Mouse (Mus musculus) liver, embryonic 16.5 days (tissue): ENCODE measurements at regions not wholly inside any gene's neighbourhood (a gene's known extent, or its start where the extent isn't known, plus 50 kb on each side); places are given as distances from the start of the nearest gene placed in this dataset.

Experiments used
- ATAC-seq: fragments of 200-750 bp; cut with Nextera tagmentation; 2 replicates; pipeline ENCODE4 v1.8.0; 2017; ENCODE audit warnings: low read depth, mild to moderate bottlenecking, moderate number of reproducible peaks, moderate library complexity
- H3K27ac ChIP-seq: fragments of 300-500 bp; sonication (generic); 2 replicates; pipeline ENCODE4 v1.5.1; 2014; ENCODE audit warnings: mild to moderate bottlenecking, low read length
- H3K27me3 ChIP-seq: fragments of 300-500 bp; sonication (generic); 2 replicates; pipeline ENCODE4 v1.6.1; 2014; ENCODE audit warnings: low read depth, low read length, mixed read lengths; ENCODE audit not compliant: control insufficient read depth, insufficient read depth
- H3K36me3 ChIP-seq: fragments of 300-500 bp; sonication (generic); 2 replicates; pipeline ENCODE4 v1.6.1; 2014; ENCODE audit warnings: mild to moderate bottlenecking; ENCODE audit not compliant: control insufficient read depth, insufficient read depth
- H3K4me1 ChIP-seq: fragments of 300-500 bp; sonication (generic); 2 replicates; pipeline ENCODE4 v1.6.1; 2014; ENCODE audit warnings: low read depth, low read length, mixed read lengths; ENCODE audit not compliant: control insufficient read depth
- H3K4me2 ChIP-seq: fragments of 300-500 bp; sonication (generic); 2 replicates; pipeline ENCODE4 v1.6.1; 2014; ENCODE audit warnings: low read depth, low read length, mixed read lengths
- H3K4me3 ChIP-seq: fragments of 300-500 bp; sonication (generic); 2 replicates; pipeline ENCODE4 v1.5.1; 2014; ENCODE audit warnings: low read depth, mild to moderate bottlenecking, low read length
- H3K9ac ChIP-seq: fragments of 300-500 bp; sonication (generic); 2 replicates; pipeline ENCODE4 v1.6.1; 2014; ENCODE audit warnings: low read depth, low read length
- H3K9me3 ChIP-seq: fragments of 300-500 bp; sonication (generic); replicated peaks from 2 replicates; pipeline ENCODE4 v1.6.1; 2016; ENCODE audit warnings: low read length; ENCODE audit not compliant: control insufficient read depth
- WGBS: fragments of 180-500 bp; shearing (Covaris S2); extraction: QIAGEN DNeasy Blood & Tissue Kit; methylation state at CpG from one replicate; pipeline ENCODE4 v1.1.7; 2014; ENCODE audit not compliant: insufficient replicate concordance; 5-methylcytosine and 5-hydroxymethylcytosine counted together

GRCm38 (mm10) chr11:63211501-63211900, 82.7 kb downstream of the Pmp22 start:
- H3K9ac ChIP-seq, result no peak overlapping the region
- H3K36me3 ChIP-seq, result no peaks in the 10 kb centered on the region
- H3K4me2 ChIP-seq, result no peak overlapping the region
- H3K27ac ChIP-seq, result no peak overlapping the region
- WGBS, result 60% methylated on average over 4 of the region's 4 CpGs
- H3K9me3 ChIP-seq, result no peaks in the 10 kb centered on the region
- no peaks in the 10 kb centered on the region for H3K4me1 ChIP-seq
- no peak for ATAC-seq
- no peak overlapping the region for H3K4me3 ChIP-seq
- H3K27me3 ChIP-seq, result no peaks in the 10 kb centered on the region

DNA sequence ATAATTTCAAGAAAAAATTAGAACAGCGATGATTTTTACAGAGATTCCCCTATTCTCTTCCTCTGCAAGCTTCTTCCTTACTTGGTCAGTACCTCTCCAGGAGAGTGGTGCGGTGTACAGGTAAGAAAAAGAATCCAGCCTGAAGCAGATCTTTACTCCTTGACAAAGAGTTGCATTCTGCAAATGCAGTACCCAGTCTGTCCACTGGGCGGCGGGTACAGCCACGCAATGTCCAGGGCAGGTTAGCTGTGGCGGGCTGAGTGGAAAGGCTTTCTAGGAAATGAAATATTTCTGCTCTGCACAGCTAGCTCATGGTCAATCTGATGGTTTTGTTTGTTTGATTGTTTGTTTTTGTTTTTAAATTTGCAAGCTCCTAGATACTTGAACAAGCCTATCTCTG, 84.3 kb downstream of the Pmp22 start:
- H3K4me1 ChIP-seq, result no peaks in the 10 kb centered on the region
- WGBS, result 12% methylated on average over 6 of the region's 6 CpGs
- H3K36me3 ChIP-seq, result no peaks in the 10 kb centered on the region
- H3K27me3 ChIP-seq, result no peaks in the 10 kb centered on the region
- H3K9ac ChIP-seq, result no peak overlapping the region
- no peak overlapping the region for H3K4me3 ChIP-seq
- H3K27ac ChIP-seq, result no peak overlapping the region
- no peaks in the 10 kb centered on the region for H3K9me3 ChIP-seq
- no peak for ATAC-seq
- H3K4me2 ChIP-seq, result no peak overlapping the region

DNA sequence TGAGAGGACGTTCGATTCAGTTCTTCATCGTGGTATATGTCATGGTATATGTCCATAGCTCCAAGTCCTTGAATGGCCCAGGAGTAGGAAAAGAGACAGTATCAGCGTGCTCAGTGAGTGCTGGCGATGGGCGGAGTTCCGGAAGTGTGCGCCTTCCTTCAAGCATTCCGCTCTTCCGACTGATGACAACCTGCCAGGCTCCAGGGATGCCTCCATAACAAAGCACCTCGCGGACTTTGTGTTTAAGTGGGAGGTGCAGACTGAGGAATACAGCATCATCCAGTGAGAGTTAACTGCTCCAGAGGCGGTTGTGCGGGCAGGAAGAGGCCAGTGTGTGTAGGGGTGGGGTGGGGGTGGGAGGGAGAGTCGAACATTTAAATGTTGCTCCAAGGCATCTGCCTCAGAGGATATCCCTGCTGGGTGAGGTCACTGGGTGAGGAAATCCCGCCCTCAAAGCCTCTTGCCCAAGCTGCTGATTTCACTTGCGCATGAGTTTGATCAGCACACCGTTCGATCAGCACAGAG, 85.2 kb downstream of the Pmp22 start:
- no peak overlapping the region for H3K4me3 ChIP-seq
- H3K9ac ChIP-seq, result no peak overlapping the region
- no peaks in the 10 kb centered on the region for H3K36me3 ChIP-seq
- H3K4me1 ChIP-seq, result no peaks in the 10 kb centered on the region
- H3K27ac ChIP-seq, result no peak overlapping the region
- H3K9me3 ChIP-seq, result no peaks in the 10 kb centered on the region
- no peak overlapping the region for H3K4me2 ChIP-seq
- 57% methylated on average over 19 of the region's 19 CpGs for WGBS
- no peaks in the 10 kb centered on the region for H3K27me3 ChIP-seq
- no peak for ATAC-seq

DNA sequence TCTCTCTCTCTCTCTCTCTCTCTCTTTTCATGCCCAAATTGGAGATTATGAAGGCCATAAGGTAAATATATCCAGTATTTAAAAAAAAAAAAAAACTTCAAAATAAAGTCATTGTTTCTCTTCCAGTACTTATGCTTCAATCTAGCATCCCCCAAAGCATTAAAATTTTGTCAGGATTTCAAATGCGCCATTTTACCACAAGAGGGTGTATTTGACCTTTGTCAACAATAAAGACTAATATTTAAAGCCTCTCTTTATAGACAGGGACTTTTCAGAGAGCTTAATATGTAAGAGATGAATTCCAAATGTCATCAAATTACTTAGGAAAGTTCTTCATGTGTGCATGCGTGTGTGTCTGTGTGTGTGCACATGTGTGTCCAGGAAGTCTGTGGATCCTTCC, 87.2 kb downstream of the Pmp22 start:
- H3K36me3 ChIP-seq, result no peaks in the 10 kb centered on the region
- no peaks in the 10 kb centered on the region for H3K27me3 ChIP-seq
- no peak for ATAC-seq
- no peaks in the 10 kb centered on the region for H3K4me1 ChIP-seq
- H3K4me2 ChIP-seq, result no peak overlapping the region
- no peak overlapping the region for H3K9ac ChIP-seq
- H3K27ac ChIP-seq, result no peak overlapping the region
- 60% methylated on average over 2 of the region's 2 CpGs for WGBS
- no peak overlapping the region for H3K4me3 ChIP-seq
- no peaks in the 10 kb centered on the region for H3K9me3 ChIP-seq

GRCm38 (mm10) chr11:63217049-63217448, 88.3 kb downstream of the Pmp22 start:
- no peak overlapping the region for H3K27ac ChIP-seq
- H3K4me1 ChIP-seq, result no peaks in the 10 kb centered on the region
- 51% methylated on average over 3 of the region's 3 CpGs for WGBS
- no peak overlapping the region for H3K4me2 ChIP-seq
- H3K9me3 ChIP-seq, result no peaks in the 10 kb centered on the region
- ATAC-seq, result no peak
- H3K27me3 ChIP-seq, result no peaks in the 10 kb centered on the region
- no peak overlapping the region for H3K9ac ChIP-seq
- H3K36me3 ChIP-seq, result no peaks in the 10 kb centered on the region
- no peak overlapping the region for H3K4me3 ChIP-seq

DNA sequence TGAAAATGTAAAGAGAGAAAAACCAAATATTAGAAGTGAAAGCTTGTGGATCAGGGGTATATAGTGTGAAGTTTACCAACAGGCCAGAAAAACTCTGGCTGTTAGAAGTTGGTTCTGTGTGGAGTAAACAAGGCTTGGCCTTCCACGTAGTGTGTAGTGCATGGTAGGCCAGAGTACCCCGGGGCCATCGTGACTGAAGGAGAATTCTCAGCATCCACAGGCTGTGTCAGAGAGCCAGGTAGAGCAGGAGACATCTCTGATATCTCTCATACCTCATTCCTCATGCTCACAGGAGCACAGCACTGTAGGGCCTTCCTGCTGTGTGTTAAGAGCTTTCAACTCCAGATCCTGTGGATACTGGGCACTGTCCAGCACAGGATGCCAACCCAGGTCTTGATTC, 97.7 kb downstream of the Pmp22 start:
- Histone ChIP-seq H3K4me3 (no peak overlapping the region), H3K9ac (no peak overlapping the region), H3K27me3 (no peaks in the 10 kb centered on the region), H3K4me1 (no peaks in the 10 kb centered on the region), H3K27ac (no peak overlapping the region), H3K4me2 (no peak overlapping the region), H3K9me3 (no peaks in the 10 kb centered on the region), H3K36me3 (no peaks in the 10 kb centered on the region)
- 72% methylated on average over 3 of the region's 3 CpGs for WGBS
- no peak for ATAC-seq

DNA sequence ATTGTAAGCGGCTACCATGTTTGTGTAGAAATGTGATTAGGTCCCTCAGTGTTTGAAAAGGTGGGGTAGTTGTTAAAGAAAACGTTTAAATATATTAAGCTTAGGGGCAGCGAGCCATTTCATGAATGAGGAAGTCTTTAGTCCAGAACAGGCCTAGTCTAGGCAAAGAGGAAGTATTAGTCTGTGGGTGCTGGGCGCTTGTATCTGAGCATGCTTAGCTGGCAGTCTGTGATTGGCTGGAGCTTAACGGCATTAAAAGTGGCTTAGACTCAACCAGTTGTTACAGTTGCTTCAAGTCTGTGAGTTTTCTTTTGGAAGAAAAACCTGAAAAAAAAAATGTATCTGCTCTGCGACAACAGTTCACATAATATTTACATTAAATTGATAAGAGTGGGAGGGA, 102.0 kb downstream of the Pmp22 start:
- WGBS, result 46% methylated on average over 6 of the region's 6 CpGs
- ATAC-seq, result no peak
- no peaks in the 10 kb centered on the region for H3K36me3 ChIP-seq
- H3K9ac ChIP-seq, result no peak overlapping the region
- H3K4me1 ChIP-seq, result no peaks in the 10 kb centered on the region
- no peak overlapping the region for H3K27ac ChIP-seq
- no peak overlapping the region for H3K4me3 ChIP-seq
- no peaks in the 10 kb centered on the region for H3K9me3 ChIP-seq
- no peak overlapping the region for H3K4me2 ChIP-seq
- no peaks in the 10 kb centered on the region for H3K27me3 ChIP-seq

- Histone ChIP-seq H3K4me1 (no peaks in the 10 kb centered on the region), H3K27me3 (no peaks in the 10 kb centered on the region), H3K4me2 (no peak overlapping the region), H3K4me3 (no peak overlapping the region), H3K36me3 (no peaks in the 10 kb centered on the region), H3K27ac (no peak overlapping the region), H3K9me3 (no peaks in the 10 kb centered on the region), H3K9ac (no peak overlapping the region)
- no peak for ATAC-seq
- WGBS, result 59% methylated on average over 13 of the region's 13 CpGs
These were observed 104.6 kb downstream of the Pmp22 start for GRCm38 (mm10) chr11:63233172-63233966.

DNA sequence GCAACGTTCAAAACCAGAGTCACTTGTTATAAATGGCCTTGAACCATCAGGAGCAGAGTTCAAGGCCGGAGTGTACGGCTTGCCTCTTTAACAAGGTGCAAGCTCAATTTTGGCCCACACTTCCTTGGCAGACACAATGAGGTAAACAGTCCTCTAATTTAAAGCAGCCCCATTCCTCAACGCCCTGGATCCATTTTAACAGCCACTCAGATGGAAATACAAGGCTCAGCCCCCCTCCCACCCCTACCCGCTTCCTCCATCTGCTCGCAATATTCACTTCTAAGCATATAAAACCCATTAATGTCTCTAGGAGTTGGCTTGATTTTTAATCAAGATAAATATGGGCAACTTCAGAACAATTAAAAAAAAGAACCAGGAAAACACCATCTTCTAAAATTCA, 105.7 kb downstream of the Pmp22 start:
- Histone ChIP-seq H3K9me3 (no peaks in the 10 kb centered on the region), H3K27ac (no peak overlapping the region), H3K4me3 (no peak overlapping the region), H3K27me3 (no peaks in the 10 kb centered on the region), H3K4me1 (no peaks in the 10 kb centered on the region), H3K9ac (no peak overlapping the region), H3K4me2 (no peak overlapping the region), H3K36me3 (no peaks in the 10 kb centered on the region)
- ATAC-seq, result no peak
- WGBS, result 60% methylated on average over 6 of the region's 6 CpGs
